Mouse (Mus musculus): ENCODE measurements around the gene Lamc2. TPM values are rescaled to one million over a fixed set of nuclear protein-coding genes. Genes with fewer than 3 reads are reported as not detected.

Gene Lamc2
- polyA plus RNA-seq, 2 experiments, result 4.9 to 10.6 TPM

DNA sequence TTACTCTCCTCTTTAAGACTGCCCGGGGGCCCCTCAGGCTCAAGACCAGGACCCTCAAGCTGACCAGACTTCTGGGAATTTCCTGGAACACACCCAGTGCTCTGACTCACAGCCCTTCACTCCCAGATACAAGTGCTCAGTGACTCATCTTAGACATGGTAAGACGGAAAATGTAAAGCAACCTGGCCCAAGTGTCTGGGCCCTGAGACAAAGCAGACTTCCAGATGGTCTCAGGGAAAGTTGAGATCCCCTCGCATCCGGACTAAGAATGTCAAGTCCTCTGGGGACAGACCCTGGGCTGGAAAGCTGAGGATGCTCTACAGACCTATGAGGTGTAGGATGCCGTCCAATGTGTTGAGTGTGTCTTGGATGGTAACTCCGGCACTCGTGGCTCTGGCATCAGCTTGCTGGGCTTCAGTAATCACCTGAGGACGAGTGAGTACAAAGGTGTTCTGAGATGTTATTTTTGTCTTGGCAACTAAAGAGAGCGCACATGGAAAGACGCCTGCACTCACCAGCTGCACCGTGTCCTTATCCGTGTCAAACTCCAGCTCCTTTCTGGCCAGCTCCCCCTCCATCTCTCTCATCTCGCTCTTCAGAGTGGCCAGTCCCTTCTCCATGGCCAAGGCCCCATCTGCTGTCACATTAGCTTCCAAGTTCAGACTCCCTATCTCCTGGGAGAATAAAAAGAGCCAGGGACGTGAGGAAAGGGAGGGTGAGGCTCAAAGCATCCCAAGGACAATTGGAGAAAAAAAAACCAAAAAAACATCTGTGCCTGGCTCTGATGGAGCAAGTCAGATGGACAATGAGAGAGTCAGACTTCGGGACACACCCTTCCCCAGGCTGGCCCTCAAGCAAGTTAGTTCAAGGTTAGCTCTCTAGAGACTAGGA lies 59.5 kb downstream of the Lamc2 start:
- no peak for DNase-seq (ENCODE audit: low spot score)
- H3K27ac ChIP-seq (replicated peaks; ENCODE audit: low read depth, low read length), result no peak overlapping the region

DNA sequence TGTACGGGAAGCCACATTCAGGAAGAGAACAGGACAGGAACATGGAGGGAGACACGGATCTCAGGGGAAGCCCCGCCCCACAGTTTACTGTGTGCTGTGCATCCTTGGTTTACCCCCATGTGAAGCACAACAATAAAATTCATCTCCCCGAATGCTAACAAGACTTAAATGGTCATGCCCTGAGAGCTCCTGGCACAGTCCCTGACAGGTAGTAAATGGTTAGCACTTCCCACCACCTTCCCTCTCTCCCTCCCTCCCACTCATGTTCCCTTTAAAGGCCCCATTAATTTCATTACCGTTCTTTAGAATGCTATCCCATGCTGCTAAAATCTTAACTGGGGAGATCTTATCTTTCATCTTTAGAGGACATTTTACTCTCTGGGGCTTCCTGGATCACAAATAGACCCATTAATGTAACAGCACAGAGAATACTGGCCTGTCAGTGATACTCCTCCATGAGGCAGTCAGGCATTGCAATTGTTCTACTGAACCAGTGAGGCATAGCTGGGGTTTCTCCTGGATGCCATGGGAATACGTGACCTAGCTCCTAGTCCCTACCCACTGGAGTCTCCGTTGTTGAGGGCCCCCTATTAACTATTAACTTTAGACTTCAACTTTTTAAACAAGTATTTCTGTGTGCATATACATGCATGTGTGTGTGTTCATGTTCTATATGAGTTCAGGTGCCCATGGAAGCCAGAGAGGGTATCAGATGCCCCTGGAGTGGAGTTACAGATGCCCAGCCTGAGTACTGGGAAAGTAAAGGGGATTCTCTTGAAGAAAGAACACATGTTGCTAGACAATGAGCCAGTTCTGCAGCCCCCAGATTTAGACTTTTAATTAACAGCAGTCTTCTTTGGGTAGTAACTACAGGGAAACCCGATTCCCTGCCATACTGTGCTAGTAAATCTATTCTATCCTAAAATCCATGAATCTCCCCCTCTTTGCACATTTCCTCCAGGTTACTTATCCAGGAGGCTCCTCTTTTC lies 60.7 kb downstream of the Lamc2 start:
- ATAC-seq (ENCODE audit: low FRiP score, low read depth) (no peak), DNase-seq (ENCODE audit: low spot score) (no peak)
- Histone ChIP-seq H3K4me2 (replicated peaks; ENCODE audit: low read depth, low read length, severe bottlenecking) (no peak overlapping the region), H3K36me3 (ENCODE audit: control insufficient read depth, insufficient read depth, low read length) (no peaks in the 10 kb centered on the region), H3K9me3 (ENCODE audit: control insufficient read depth, low read length) (no peaks in the 10 kb centered on the region), H3K4me3 (replicated peaks; ENCODE audit: low read length) (no peak overlapping the region), H3K4me1 (ENCODE audit: control insufficient read depth, insufficient read depth, low read length) (no peaks in the 10 kb centered on the region), H3K27ac (replicated peaks; ENCODE audit: low read depth, low read length) (no peak overlapping the region), H3K27me3 (ENCODE audit: control insufficient read depth, insufficient read depth, low read length) (no peaks in the 10 kb centered on the region), H3K9ac (ENCODE audit: low read depth, low read length, severe bottlenecking) (no peak overlapping the region)
- WGBS, result 55% methylated on average over 8 of the region's 8 CpGs
- no peak for TF ChIP-seq POLR2A (IDR thresholded peaks at IDR 0.05; ENCODE audit: borderline replicate concordance, extremely low read depth, insufficient read depth, insufficient read length)

More for the DNA sequence above, 59.5 kb downstream of the Lamc2 start:
- no peak; the same call in 1 of the 2 replicates for ATAC-seq (ENCODE audit: low FRiP score, low read depth)
- TF ChIP-seq POLR2A (IDR thresholded peaks at IDR 0.05; ENCODE audit: borderline replicate concordance, extremely low read depth, insufficient read depth, insufficient read length), result no peak
- no peaks in the 10 kb centered on the region for H3K9me3 ChIP-seq (ENCODE audit: control insufficient read depth, low read length)
- H3K27me3 ChIP-seq (ENCODE audit: control insufficient read depth, insufficient read depth, low read length), result no peaks in the 10 kb centered on the region
- no peak overlapping the region for H3K9ac ChIP-seq (ENCODE audit: low read depth, low read length, severe bottlenecking)
- H3K4me2 ChIP-seq (replicated peaks; ENCODE audit: low read depth, low read length, severe bottlenecking), result no peak overlapping the region
- no peak overlapping the region for H3K4me3 ChIP-seq (replicated peaks; ENCODE audit: low read length)
- no peaks in the 10 kb centered on the region for H3K36me3 ChIP-seq (ENCODE audit: control insufficient read depth, insufficient read depth, low read length)
- 80% methylated on average over 15 of the region's 15 CpGs for WGBS
- no peaks in the 10 kb centered on the region for H3K4me1 ChIP-seq (ENCODE audit: control insufficient read depth, insufficient read depth, low read length)

DNA sequence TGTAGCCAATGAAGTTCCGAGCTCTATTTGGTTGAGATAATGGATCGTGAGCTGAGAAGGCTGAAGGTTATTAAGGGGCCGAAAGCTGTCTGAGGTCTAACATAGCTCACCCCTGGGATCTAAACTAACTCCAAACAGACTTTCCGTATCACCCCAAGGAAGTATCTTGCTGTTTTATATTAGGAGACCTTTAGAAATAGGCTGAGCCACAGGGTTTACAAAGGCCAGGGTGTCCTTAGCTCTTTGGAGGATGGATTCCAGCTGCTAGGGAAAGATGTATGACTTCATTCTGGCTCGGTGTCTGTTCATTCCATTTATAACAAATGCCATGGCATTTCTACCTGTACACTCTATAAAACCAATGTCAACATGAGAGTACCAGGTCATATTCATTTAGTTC lies 61.7 kb downstream of the Lamc2 start:
- Histone ChIP-seq H3K27ac (replicated peaks; ENCODE audit: low read depth, low read length) (no peak overlapping the region), H3K4me2 (replicated peaks; ENCODE audit: low read depth, low read length, severe bottlenecking) (no peak overlapping the region), H3K36me3 (ENCODE audit: control insufficient read depth, insufficient read depth, low read length) (no peaks in the 10 kb centered on the region), H3K4me1 (ENCODE audit: control insufficient read depth, insufficient read depth, low read length) (no peaks in the 10 kb centered on the region), H3K27me3 (ENCODE audit: control insufficient read depth, insufficient read depth, low read length) (no peaks in the 10 kb centered on the region), H3K9me3 (ENCODE audit: control insufficient read depth, low read length) (no peaks in the 10 kb centered on the region), H3K9ac (ENCODE audit: low read depth, low read length, severe bottlenecking) (no peak overlapping the region), H3K4me3 (replicated peaks; ENCODE audit: low read length) (no peak overlapping the region)
- ATAC-seq (ENCODE audit: low FRiP score, low read depth) (no peak), DNase-seq (ENCODE audit: low spot score) (no peak)
- TF ChIP-seq POLR2A (IDR thresholded peaks at IDR 0.05; ENCODE audit: borderline replicate concordance, extremely low read depth, insufficient read depth, insufficient read length), result no peak
- WGBS, result 58% methylated on average over 5 of the region's 5 CpGs

DNA sequence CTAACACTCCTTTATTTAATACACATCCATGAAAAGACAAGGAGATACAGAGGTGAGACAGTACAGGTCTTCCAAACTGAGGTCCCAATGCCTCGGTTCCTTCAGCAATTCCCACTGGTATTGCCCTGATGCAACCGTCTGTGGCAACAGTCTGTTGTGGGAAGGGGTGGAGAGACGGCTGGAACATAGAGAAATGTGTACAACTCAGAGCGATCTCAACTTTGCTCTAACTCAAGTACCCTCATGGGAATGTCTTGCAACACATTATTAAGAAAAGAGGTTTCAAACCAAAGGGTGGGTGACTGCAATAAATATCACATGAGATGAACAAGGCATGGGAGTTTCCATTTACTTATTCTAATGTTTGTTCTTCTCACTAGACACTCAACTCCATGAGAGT lies 63.5 kb downstream of the Lamc2 start:
- Histone ChIP-seq H3K27ac (replicated peaks; ENCODE audit: low read depth, low read length) (no peak overlapping the region), H3K4me3 (replicated peaks; ENCODE audit: low read length) (no peak overlapping the region), H3K4me2 (replicated peaks; ENCODE audit: low read depth, low read length, severe bottlenecking) (no peak overlapping the region), H3K9me3 (ENCODE audit: control insufficient read depth, low read length) (no peaks in the 10 kb centered on the region), H3K36me3 (ENCODE audit: control insufficient read depth, insufficient read depth, low read length) (no peaks in the 10 kb centered on the region), H3K4me1 (ENCODE audit: control insufficient read depth, insufficient read depth, low read length) (no peaks in the 10 kb centered on the region), H3K27me3 (ENCODE audit: control insufficient read depth, insufficient read depth, low read length) (no peaks in the 10 kb centered on the region), H3K9ac (ENCODE audit: low read depth, low read length, severe bottlenecking) (no peak overlapping the region)
- no peak for TF ChIP-seq POLR2A (IDR thresholded peaks at IDR 0.05; ENCODE audit: borderline replicate concordance, extremely low read depth, insufficient read depth, insufficient read length)
- WGBS, result 85% methylated on average over 4 of the region's 4 CpGs
- DNase-seq (ENCODE audit: low spot score) (no peak), ATAC-seq (ENCODE audit: low FRiP score, low read depth) (no peak)

DNA sequence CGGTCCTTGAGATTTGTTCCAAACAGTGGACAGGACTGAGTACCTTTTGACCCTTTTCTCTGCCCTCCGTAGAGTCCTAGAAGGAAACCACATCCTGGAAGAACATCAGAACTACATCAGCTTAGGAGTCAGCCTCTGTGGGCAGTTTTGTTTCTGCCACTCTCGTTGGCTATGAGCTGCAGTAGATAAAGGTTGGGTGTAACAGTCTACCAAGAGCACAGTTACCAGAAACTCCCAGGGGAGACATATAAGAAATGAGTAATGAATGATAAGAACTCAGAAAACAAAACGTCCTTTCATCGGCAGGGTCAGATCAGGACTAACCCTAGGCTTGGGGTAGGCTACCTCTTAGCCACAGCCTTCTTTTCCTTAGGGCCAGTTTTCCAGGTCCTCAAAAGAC lies 64.9 kb downstream of the Lamc2 start:
- ATAC-seq (ENCODE audit: low FRiP score, low read depth) (no peak), DNase-seq (ENCODE audit: low spot score) (no peak)
- no peak overlapping the region for H3K4me3 ChIP-seq (replicated peaks; ENCODE audit: low read length)
- H3K36me3 ChIP-seq (ENCODE audit: control insufficient read depth, insufficient read depth, low read length), result no peaks in the 10 kb centered on the region
- H3K4me1 ChIP-seq (ENCODE audit: control insufficient read depth, insufficient read depth, low read length), result no peaks in the 10 kb centered on the region
- no peaks in the 10 kb centered on the region for H3K27me3 ChIP-seq (ENCODE audit: control insufficient read depth, insufficient read depth, low read length)
- no peak overlapping the region for H3K9ac ChIP-seq (ENCODE audit: low read depth, low read length, severe bottlenecking)
- H3K9me3 ChIP-seq (ENCODE audit: control insufficient read depth, low read length), result no peaks in the 10 kb centered on the region
- TF ChIP-seq POLR2A (IDR thresholded peaks at IDR 0.05; ENCODE audit: borderline replicate concordance, extremely low read depth, insufficient read depth, insufficient read length), result no peak
- H3K27ac ChIP-seq (replicated peaks; ENCODE audit: low read depth, low read length), result no peak overlapping the region
- no peak overlapping the region for H3K4me2 ChIP-seq (replicated peaks; ENCODE audit: low read depth, low read length, severe bottlenecking)
- 78% methylated on average over 5 of the region's 5 CpGs for WGBS

Data from limb, embryonic 14.5 days (tissue).